Mouse (Mus musculus): ENCODE measurements around the gene Snd1. TPM values are rescaled to one million over a fixed set of nuclear protein-coding genes. Genes with fewer than 3 reads are reported as not detected.

The Snd1 gene
- polyA plus RNA-seq, 1 experiment from 2014 or later, result 104 TPM

DNA sequence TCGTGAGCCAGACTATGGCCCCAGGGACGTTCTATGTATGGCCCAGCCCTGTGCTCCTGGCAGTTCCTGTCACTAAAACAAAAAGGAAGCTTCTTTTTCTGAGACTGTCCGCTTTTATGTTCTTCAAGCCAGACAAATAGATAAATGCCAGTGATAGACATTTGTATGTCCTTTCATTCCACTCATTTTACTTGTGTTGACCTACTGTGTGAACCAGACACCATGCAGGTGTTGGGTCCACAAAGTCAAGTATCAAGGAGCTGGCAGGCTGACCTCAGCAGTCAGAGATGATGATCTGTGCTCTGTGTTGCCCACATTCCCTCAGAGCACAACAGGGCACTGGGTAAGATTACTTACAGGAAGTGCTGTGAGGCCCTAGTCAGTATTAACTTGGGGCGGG, 381.9 kb downstream of the Snd1 start:
- Histone ChIP-seq H3K9ac (ENCODE audit: low read length) (no peak overlapping the region), H3K4me2 (ENCODE audit: low read depth, low read length, severe bottlenecking) (no peak overlapping the region), H3K4me1 (replicated peaks; ENCODE audit: control insufficient read depth, insufficient read depth, low read length) (peaks cover 18% of the 10 kb centered on the region), H3K27me3 (ENCODE audit: control insufficient read depth, insufficient read depth, low read length) (no peaks in the 10 kb centered on the region), H3K36me3 (ENCODE audit: control insufficient read depth, insufficient read depth, low read length) (no peaks in the 10 kb centered on the region), H3K4me3 (ENCODE audit: low read depth, low read length) (no peak overlapping the region), H3K27ac (ENCODE audit: low read depth, low read length) (no peak overlapping the region), H3K9me3 (ENCODE audit: control insufficient read depth, low read length) (no peaks in the 10 kb centered on the region)
- no peak for ATAC-seq (replicated peaks; ENCODE audit: low FRiP score)
- WGBS, result 87% methylated on average over 4 of the region's 4 CpGs
- no peak for DNase-seq (ENCODE audit: low spot score)

DNA sequence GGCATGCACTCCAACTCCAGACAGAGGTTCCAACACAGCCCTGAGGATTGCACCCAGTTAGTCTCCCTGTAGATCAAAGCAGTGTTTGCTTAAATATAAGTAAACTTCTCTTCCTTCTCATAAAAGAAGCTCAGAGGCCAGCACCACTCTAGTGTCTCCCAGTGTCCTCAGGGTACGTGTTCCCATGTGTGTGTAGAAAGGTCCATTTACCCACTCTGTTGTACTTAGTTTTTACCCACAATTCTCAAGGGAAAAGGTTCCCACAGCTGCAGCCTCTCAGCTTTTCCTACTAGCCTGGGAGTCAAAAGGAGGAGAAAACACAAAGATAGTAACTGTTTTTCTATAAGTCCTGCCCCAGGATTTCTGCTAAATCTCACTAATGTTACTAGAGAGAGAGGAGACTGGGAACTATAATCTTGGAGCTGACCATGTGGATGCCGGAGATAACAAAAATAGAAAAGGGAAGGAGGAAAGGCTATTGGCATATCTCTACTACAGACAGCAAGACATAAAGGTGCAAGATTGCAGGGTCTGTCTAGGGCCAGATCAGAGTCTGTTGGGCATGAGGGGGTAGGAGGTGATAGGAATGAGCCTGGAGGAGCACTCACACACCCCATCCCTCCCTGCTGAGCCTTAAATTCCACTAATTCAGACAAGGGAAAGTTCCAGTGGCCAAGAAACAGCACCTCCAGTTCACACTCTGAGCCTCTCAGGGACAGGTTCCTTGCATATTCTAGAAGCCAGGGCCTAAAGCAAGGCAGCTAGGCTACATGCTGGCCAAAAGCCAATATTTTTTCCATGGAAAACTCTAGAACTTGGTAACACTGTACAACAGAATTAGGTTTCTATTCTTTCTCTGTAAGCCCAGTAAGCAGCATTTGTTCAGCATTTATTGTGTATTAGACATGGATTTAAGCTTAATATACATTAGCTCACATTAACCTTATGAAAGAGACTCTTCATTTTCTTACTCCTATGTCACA, 382.6 kb downstream of the Snd1 start:
- Histone ChIP-seq H3K27me3 (ENCODE audit: control insufficient read depth, insufficient read depth, low read length) (no peaks in the 10 kb centered on the region), H3K36me3 (ENCODE audit: control insufficient read depth, insufficient read depth, low read length) (no peaks in the 10 kb centered on the region), H3K4me2 (ENCODE audit: low read depth, low read length, severe bottlenecking) (no peak overlapping the region), H3K9me3 (ENCODE audit: control insufficient read depth, low read length) (no peaks in the 10 kb centered on the region), H3K4me1 (replicated peaks; ENCODE audit: control insufficient read depth, insufficient read depth, low read length) (peaks cover 18% of the 10 kb centered on the region), H3K27ac (ENCODE audit: low read depth, low read length) (no peak overlapping the region), H3K9ac (ENCODE audit: low read length) (no peak overlapping the region), H3K4me3 (ENCODE audit: low read depth, low read length) (no peak overlapping the region)
- WGBS, result 75% methylated on average over 2 of the region's 2 CpGs
- DNase-seq (ENCODE audit: low spot score), result no peak
- ATAC-seq (replicated peaks; ENCODE audit: low FRiP score), result no peak

- ATAC-seq (replicated peaks; ENCODE audit: low FRiP score) (no peak), DNase-seq (ENCODE audit: low spot score) (no peak)
- 95% methylated on average over 2 of the region's 2 CpGs for WGBS
- Histone ChIP-seq H3K27ac (ENCODE audit: low read depth, low read length) (no peak overlapping the region), H3K9ac (ENCODE audit: low read length) (no peak overlapping the region), H3K4me1 (replicated peaks; ENCODE audit: control insufficient read depth, insufficient read depth, low read length) (peaks cover 9% of the 10 kb centered on the region; the same call in 1 of the 2 replicates), H3K36me3 (ENCODE audit: control insufficient read depth, insufficient read depth, low read length) (no peaks in the 10 kb centered on the region), H3K27me3 (ENCODE audit: control insufficient read depth, insufficient read depth, low read length) (no peaks in the 10 kb centered on the region), H3K9me3 (ENCODE audit: control insufficient read depth, low read length) (no peaks in the 10 kb centered on the region), H3K4me2 (ENCODE audit: low read depth, low read length, severe bottlenecking) (no peak overlapping the region), H3K4me3 (ENCODE audit: low read depth, low read length) (no peak overlapping the region)
Observed at GRCm38 (mm10) chr6:28859094-28859493, 384.2 kb downstream of the Snd1 start.

DNA sequence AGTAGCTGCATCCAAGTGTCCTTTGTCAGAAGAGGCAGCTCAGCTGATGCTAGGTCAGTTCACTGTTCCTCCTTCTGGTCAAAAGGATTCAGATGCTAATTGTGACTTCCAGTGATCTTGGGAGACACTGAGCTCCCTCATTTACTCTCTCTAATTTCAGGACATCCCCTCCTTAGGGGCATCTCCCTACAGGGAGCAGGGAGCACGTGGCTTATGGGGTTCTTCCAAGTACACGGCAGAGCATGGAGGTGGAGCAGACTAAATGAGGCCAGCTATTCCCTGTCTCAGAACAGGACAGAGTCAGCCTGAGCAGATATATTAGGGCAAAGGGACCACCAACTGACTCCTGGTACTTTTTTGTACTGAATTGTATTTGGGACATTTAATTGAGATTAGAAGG, 385.5 kb downstream of the Snd1 start:
- ATAC-seq (replicated peaks; ENCODE audit: low FRiP score) (no peak), DNase-seq (ENCODE audit: low spot score) (no peak)
- no peaks in the 10 kb centered on the region for H3K9me3 ChIP-seq (ENCODE audit: control insufficient read depth, low read length)
- H3K36me3 ChIP-seq (ENCODE audit: control insufficient read depth, insufficient read depth, low read length), result no peaks in the 10 kb centered on the region
- H3K4me1 ChIP-seq (replicated peaks; ENCODE audit: control insufficient read depth, insufficient read depth, low read length), result peaks cover 7% of the 10 kb centered on the region; the same call in 1 of the 2 replicates
- no peaks in the 10 kb centered on the region for H3K27me3 ChIP-seq (ENCODE audit: control insufficient read depth, insufficient read depth, low read length)
- 49% methylated on average over 2 of the region's 2 CpGs for WGBS
- no peak overlapping the region for H3K27ac ChIP-seq (ENCODE audit: low read depth, low read length)
- H3K4me2 ChIP-seq (ENCODE audit: low read depth, low read length, severe bottlenecking), result no peak overlapping the region
- no peak overlapping the region for H3K4me3 ChIP-seq (ENCODE audit: low read depth, low read length)
- H3K9ac ChIP-seq (ENCODE audit: low read length), result no peak overlapping the region

DNA sequence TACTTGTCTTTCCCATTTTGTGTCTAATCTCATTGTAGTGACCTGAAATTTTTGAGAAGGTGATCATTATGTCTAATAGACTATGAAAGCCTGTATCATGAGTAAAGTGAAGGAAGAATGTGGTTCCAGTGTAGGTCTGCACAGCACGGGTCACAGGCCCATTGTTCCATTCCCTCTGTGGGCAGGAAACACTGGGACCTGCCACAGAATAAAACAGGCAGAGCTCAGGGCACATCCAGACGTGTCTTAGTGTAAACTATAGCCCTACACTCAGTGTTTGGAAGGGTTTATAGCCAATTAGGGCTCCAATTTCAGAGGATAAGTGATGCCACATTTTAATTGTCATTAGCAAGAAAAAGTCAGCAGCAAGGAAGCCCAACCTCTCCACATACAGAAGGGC, 386.0 kb downstream of the Snd1 start:
- Histone ChIP-seq H3K4me2 (ENCODE audit: low read depth, low read length, severe bottlenecking) (no peak overlapping the region), H3K4me3 (ENCODE audit: low read depth, low read length) (no peak overlapping the region), H3K4me1 (replicated peaks; ENCODE audit: control insufficient read depth, insufficient read depth, low read length) (peaks cover 6% of the 10 kb centered on the region; the same call in 1 of the 2 replicates), H3K9me3 (ENCODE audit: control insufficient read depth, low read length) (no peaks in the 10 kb centered on the region), H3K9ac (ENCODE audit: low read length) (no peak overlapping the region), H3K27me3 (ENCODE audit: control insufficient read depth, insufficient read depth, low read length) (no peaks in the 10 kb centered on the region), H3K27ac (ENCODE audit: low read depth, low read length) (no peak overlapping the region), H3K36me3 (ENCODE audit: control insufficient read depth, insufficient read depth, low read length) (no peaks in the 10 kb centered on the region)
- DNase-seq (ENCODE audit: low spot score), result no peak
- WGBS, result 22% methylated on average over 2 of the region's 2 CpGs
- peak; percentile 50; the same call in 1 of the 2 replicates for ATAC-seq (replicated peaks; ENCODE audit: low FRiP score)

- Histone ChIP-seq H3K4me3 (ENCODE audit: low read depth, low read length) (no peak overlapping the region), H3K4me2 (ENCODE audit: low read depth, low read length, severe bottlenecking) (no peak overlapping the region), H3K9me3 (ENCODE audit: control insufficient read depth, low read length) (no peaks in the 10 kb centered on the region), H3K27ac (ENCODE audit: low read depth, low read length) (no peak overlapping the region), H3K4me1 (replicated peaks; ENCODE audit: control insufficient read depth, insufficient read depth, low read length) (peaks cover 6% of the 10 kb centered on the region; the same call in 1 of the 2 replicates), H3K27me3 (ENCODE audit: control insufficient read depth, insufficient read depth, low read length) (no peaks in the 10 kb centered on the region), H3K9ac (ENCODE audit: low read length) (no peak overlapping the region), H3K36me3 (ENCODE audit: control insufficient read depth, insufficient read depth, low read length) (no peaks in the 10 kb centered on the region)
- ATAC-seq (replicated peaks; ENCODE audit: low FRiP score), result no peak
- DNase-seq (ENCODE audit: low spot score), result no peak
- 86% methylated on average over 8 of the region's 8 CpGs for WGBS
Observed at GRCm38 (mm10) chr6:28862304-28862703, 387.4 kb downstream of the Snd1 start.

GRCm38 (mm10) chr6:28864684-28865083, 389.7 kb downstream of the Snd1 start:
- Histone ChIP-seq H3K4me1 (replicated peaks; ENCODE audit: control insufficient read depth, insufficient read depth, low read length) (peaks cover 6% of the 10 kb centered on the region; the same call in 1 of the 2 replicates), H3K9ac (ENCODE audit: low read length) (peak overlapping the region; percentile 3; the same call in 1 of the 2 replicates), H3K4me3 (ENCODE audit: low read depth, low read length) (no peak overlapping the region), H3K36me3 (ENCODE audit: control insufficient read depth, insufficient read depth, low read length) (no peaks in the 10 kb centered on the region), H3K27ac (ENCODE audit: low read depth, low read length) (no peak overlapping the region), H3K4me2 (ENCODE audit: low read depth, low read length, severe bottlenecking) (no peak overlapping the region), H3K9me3 (ENCODE audit: control insufficient read depth, low read length) (no peaks in the 10 kb centered on the region), H3K27me3 (ENCODE audit: control insufficient read depth, insufficient read depth, low read length) (no peaks in the 10 kb centered on the region)
- no peak for DNase-seq (ENCODE audit: low spot score)
- 45% methylated on average over 5 of the region's 5 CpGs for WGBS
- no peak; the same call in 1 of the 2 replicates for ATAC-seq (replicated peaks; ENCODE audit: low FRiP score)

GRCm38 (mm10) chr6:28865112-28865511, 390.2 kb downstream of the Snd1 start:
- H3K27me3 ChIP-seq (ENCODE audit: control insufficient read depth, insufficient read depth, low read length), result no peaks in the 10 kb centered on the region
- no peak overlapping the region for H3K9ac ChIP-seq (ENCODE audit: low read length)
- H3K36me3 ChIP-seq (ENCODE audit: control insufficient read depth, insufficient read depth, low read length), result no peaks in the 10 kb centered on the region
- H3K9me3 ChIP-seq (ENCODE audit: control insufficient read depth, low read length), result no peaks in the 10 kb centered on the region
- ATAC-seq (replicated peaks; ENCODE audit: low FRiP score) (peak; percentile 23), DNase-seq (ENCODE audit: low spot score) (no peak)
- peaks cover 6% of the 10 kb centered on the region; the same call in 1 of the 2 replicates for H3K4me1 ChIP-seq (replicated peaks; ENCODE audit: control insufficient read depth, insufficient read depth, low read length)
- 69% methylated on average over 10 of the region's 10 CpGs for WGBS
- H3K4me2 ChIP-seq (ENCODE audit: low read depth, low read length, severe bottlenecking), result no peak overlapping the region
- H3K4me3 ChIP-seq (ENCODE audit: low read depth, low read length), result no peak overlapping the region
- H3K27ac ChIP-seq (ENCODE audit: low read depth, low read length), result no peak overlapping the region

Data from forebrain, embryonic 11.5 days (tissue).